Mouse (Mus musculus) left cerebral cortex, postnatal 14 days (tissue): ENCODE measurements around the gene Bcas1. TPM values are rescaled to one million over a fixed set of nuclear protein-coding genes. Genes with fewer than 3 reads are reported as not detected.
A peak's percentile ranks its signal among the peaks of the same experiment; 100 is the strongest.
"Not testable (repeated sequence)": the region's sequence is repeated elsewhere in the genome, so short reads cannot be mapped to it uniquely, and the experiment has no call there.

ENCODE experiments used
- DNase-seq, 2 experiments: peaks; one replicate each; pipeline ENCODE4 v3.0.0; 2021 to 2022; ENCODE audit warnings: low spot score in 2 of 2, mixed read lengths in 1 of 2
- intact Hi-C: fragments of 180-260 bp; cut with DNase I; formaldehyde crosslinking; loops from one replicate; pipeline ENCODE4 v1.15.1; 2025
- long read RNA-seq, 2 experiments: library from polyadenylated mRNA; stranded (forward); transcript quantifications; one replicate each; pipeline ENCODE4 v2.0.0; 2021
- total RNA-seq, 2 experiments: library from RNA; stranded (reverse); gene quantifications; 2 replicates each; pipeline ENCODE4 v1.2.3; 2021

Gene Bcas1
- total RNA-seq, result 10 to 100 TPM; 53.7 to 70.4 TPM
- long read RNA-seq, experiment 1, transcript Bcas1-208 (7 exons, 2,222 nt), result major isoform, 5 of 56 reads
- long read RNA-seq, experiment 1, partial matches to known transcripts, result 36 of 56 reads
- long read RNA-seq, experiment 1, other reads (novel, unspliced or antisense), result 15 of 56 reads
- long read RNA-seq, experiment 2, partial matches to known transcripts, result 9 of 20 reads
- long read RNA-seq, experiment 2, other reads (novel, unspliced or antisense), result 8 of 20 reads

- no peak for DNase-seq
- intact Hi-C loops, result no loop called here
Measured at GRCm38 (mm10) chr2:170427704-170428103, at the start of gene Bcas1. Gene Bcas1 (minus strand): TSS chr2:170427845.

- DNase-seq, result no peak
- intact Hi-C loops, result no loop called here
Measured at GRCm38 (mm10) chr2:170476643-170477042, 49.0 kb upstream of the Bcas1 start.

- intact Hi-C loops, result no loop called here
- DNase-seq, result no peak
Measured at GRCm38 (mm10) chr2:170476215-170476614, 48.6 kb upstream of the Bcas1 start.

- intact Hi-C loops, result no loop called here
- DNase-seq, result no peak
Measured at GRCm38 (mm10) chr2:170475164-170475563, 47.5 kb upstream of the Bcas1 start.

GRCm38 (mm10) chr2:170474125-170474524 is 46.5 kb upstream of the Bcas1 start:
- DNase-seq, result no peak
- intact Hi-C loops, result no loop called here

DNA sequence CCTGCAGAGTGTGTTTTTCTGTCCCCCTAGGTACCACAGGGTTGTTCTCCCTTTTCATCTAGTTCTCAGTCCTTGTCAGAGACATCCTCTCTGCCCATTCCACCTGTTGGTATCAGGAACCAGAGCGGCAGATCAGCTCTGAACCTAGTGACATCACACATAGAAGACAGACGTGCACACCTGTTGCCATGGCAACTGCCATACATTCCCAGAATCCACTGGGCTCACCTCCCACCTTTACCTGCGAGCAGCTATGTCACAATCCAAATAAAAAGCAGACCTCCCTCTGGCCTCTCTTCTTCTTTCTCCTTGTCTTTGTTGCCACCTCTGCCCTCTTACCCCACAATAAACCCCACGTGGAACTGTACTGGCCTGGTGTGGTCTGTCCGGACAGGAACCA is 42.9 kb upstream of the Bcas1 start:
- intact Hi-C loops, result no loop called here
- DNase-seq, result no peak

GRCm38 (mm10) chr2:170469616-170470308 is 42.1 kb upstream of the Bcas1 start:
- intact Hi-C loops, result no loop called here
- DNase-seq, result peak in 1 of 2 experiments; percentile 22

- intact Hi-C loops, result no loop called here
- peak; percentile 13 to 45 for DNase-seq
Measured at GRCm38 (mm10) chr2:170468009-170468408, 40.4 kb upstream of the Bcas1 start.

DNA sequence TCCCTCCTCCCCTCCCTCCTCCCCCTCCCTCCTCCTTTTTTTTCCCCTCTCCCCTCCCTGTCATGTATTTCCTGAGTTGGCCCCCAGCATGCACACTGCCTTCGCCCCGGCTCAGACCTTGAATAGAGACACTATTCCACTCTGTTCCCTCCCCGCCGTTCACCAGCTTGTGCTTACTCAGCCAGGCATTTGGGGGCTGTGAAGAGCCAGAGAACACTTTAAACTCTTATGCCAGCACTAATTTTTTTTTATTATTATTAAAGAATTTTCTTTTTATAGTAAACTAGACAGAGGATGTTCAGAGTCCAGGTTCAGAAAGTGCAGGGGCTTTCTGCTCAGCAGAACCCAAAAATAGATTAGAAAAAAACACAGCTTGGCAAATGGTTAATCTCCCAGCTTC is 37.2 kb upstream of the Bcas1 start:
- no peak for DNase-seq
- intact Hi-C loops, result no loop called here

- DNase-seq, result no peak
- intact Hi-C loops, result no loop called here
Measured at GRCm38 (mm10) chr2:170461652-170462051, 34.0 kb upstream of the Bcas1 start.

GRCm38 (mm10) chr2:170459805-170460204 is 32.2 kb upstream of the Bcas1 start:
- no peak for DNase-seq
- intact Hi-C loops, result no loop called here

- intact Hi-C loops, result no loop called here
Measured at GRCm38 (mm10) chr2:170459183-170459582, 31.5 kb upstream of the Bcas1 start.

GRCm38 (mm10) chr2:170453809-170454208 is 26.2 kb upstream of the Bcas1 start:
- DNase-seq, intact Hi-C loops: not testable (repeated sequence)

More at GRCm38 (mm10) chr2:170459183-170459582, 31.5 kb upstream of the Bcas1 start:
- DNase-seq, result no peak

DNA sequence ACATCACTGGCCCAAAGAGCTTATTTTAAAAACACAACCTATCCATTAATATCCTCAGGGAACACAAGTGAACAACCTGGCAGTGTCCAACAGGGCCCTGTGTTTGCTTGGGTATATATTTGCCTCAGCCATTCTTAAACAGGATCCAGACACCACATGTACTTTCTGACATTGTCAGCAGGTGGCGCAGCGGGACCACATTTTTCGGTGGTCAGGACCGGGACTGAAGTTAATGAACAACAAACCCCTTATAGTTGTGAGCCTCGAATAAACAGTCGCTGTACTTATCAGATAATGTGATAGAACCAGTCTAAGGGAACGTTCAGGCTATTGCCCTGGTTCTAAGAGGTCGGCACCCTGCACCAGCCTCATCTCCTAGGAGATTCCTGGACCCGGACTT is 23.3 kb upstream of the Bcas1 start:
- DNase-seq, result peak; percentile 68 to 75
- intact Hi-C loops, result loop anchor here (1.0 kb wide), 1 partner anchor 56 kb away; no protein-coding TSS in a partner anchor

- intact Hi-C loops, result no loop called here
- DNase-seq, result peak in 1 of 2 experiments; percentile 15
Measured at GRCm38 (mm10) chr2:170447651-170448050, 20.0 kb upstream of the Bcas1 start.

DNA sequence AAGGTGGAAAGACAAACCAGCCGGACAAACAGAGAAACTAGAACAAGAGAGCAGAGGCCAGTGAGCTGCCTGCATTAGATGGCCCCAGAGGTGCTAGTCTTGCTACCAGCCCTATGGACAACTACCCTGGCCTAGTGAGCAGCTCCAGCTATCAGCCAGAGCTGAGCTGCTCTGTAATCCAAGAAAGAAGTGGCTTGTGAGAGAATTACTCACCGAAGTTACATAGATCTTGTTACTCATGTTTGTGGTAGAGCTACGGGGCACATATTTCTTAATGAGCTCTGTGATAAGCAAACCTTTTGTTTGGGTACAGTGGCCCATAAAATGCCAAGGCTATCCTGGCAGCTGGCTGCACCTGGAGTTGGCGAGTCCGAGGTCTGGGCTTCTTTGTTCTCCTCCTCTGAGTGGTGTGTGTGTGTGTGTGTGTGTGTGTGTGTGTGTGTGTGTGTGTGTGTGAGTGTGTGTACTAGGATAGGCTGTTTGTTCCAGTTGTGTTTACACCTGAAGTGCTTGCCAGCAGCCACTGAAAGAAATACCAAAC is 19.3 kb upstream of the Bcas1 start:
- intact Hi-C loops, result no loop called here
- no peak for DNase-seq

DNA sequence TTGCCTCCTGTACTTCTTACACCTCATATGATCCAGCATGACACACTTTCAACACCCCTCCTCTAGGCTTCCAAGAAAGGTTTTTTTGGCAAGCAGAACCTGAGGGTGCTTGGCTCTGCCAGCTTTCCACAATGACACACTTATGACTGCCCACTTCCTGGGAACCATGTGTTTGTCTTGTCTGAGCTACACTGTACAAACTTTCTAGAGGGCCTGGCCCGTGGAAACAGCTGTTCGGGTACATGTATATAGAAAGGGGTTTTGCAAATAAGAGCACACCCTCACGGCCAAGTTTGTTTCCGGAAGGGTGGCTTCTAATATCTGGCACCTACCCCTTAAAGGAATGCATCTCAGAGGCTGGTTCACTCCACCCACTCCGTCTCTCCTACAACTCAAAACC is 18.2 kb upstream of the Bcas1 start:
- intact Hi-C loops, result no loop called here
- no peak for DNase-seq

GRCm38 (mm10) chr2:170442535-170442934 is 14.9 kb upstream of the Bcas1 start:
- intact Hi-C loops, result no loop called here
- peak; percentile 52 to 70 for DNase-seq

DNA sequence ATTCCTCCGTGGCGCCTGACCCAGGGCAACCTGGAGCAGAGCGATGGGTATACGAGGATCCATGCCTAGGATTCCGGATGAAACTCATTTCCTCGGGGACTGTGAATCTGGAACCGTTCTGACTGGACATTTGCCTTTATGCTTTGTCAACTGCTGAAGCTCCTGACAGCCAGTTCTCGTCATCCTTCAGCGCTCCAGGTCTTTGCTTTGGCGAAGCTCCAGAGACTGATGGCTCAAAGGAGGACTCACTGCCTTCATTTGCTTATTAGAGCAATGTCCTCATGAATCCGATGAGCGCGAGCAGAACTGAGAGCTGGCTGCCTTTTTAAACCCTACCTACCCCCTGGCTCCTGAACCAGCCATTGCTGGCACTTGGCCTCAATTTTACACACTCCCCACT is 11.1 kb upstream of the Bcas1 start:
- DNase-seq, result no peak
- intact Hi-C loops, result no loop called here

DNA sequence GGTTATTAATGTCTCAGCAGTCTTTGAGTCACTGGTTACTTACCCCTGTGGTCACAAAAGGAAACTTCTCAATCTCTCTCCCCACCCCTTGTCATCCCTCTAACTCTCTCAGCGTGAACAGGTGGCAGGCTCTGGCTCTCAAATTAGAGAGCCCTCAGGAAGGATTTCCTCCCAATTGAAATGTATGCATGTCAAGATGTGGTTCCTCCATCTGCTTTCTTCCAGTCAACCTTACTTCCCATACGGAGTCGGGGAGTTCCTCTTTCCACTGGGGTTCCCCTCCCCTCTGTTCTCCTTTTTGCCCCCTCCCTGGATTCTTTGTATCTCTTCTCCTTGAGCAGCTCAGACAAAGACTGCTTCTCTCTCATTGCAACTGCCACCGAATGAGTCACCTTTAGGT is 8.6 kb upstream of the Bcas1 start:
- intact Hi-C loops, result no loop called here
- no peak for DNase-seq

- no peak for DNase-seq
- intact Hi-C loops, result no loop called here
Measured at GRCm38 (mm10) chr2:170432152-170432551, 4.5 kb upstream of the Bcas1 start.
